Mouse (Mus musculus) small intestine, adult 2 months (tissue): ENCODE measurements around the gene Kbtbd7.

Experiments
- CTCF ChIP-seq: fragments of 200-500 bp; IDR thresholded peaks from 2 replicates; pipeline ENCODE4 v1.5.1; 2012; ENCODE audit warnings: low read depth, mild to moderate bottlenecking, control low read depth, inconsistent platforms, low read length, moderate library complexity, mixed read lengths; ENCODE audit not compliant: insufficient replicate concordance, insufficient read length; ENCODE audit errors: extremely low read depth
- POLR2A ChIP-seq: fragments of 200-500 bp; IDR thresholded peaks from 2 replicates; pipeline ENCODE4 v1.6.1; 2012; ENCODE audit warnings: low read depth, mild to moderate bottlenecking, control low read depth, inconsistent platforms, low read length, moderate library complexity

GRCm38 (mm10) chr14:79460988-79461387 lies 34.7 kb downstream of the Kbtbd7 start:
- TF ChIP-seq POLR2A (no peak), CTCF (no peak)
